Mouse (Mus musculus) embryonic stem cell, embryonic (primary cell): ENCODE results near the gene Hist1h3b.

Source experiments
- CTCF ChIA-PET, 4 experiments: fragments of 300-600 bp in 2 of 4; fragments of 350-600 bp in 2 of 4; sonication (Branson Sonifier 250); formaldehyde crosslinking; loops; one replicate each; lab custom pipeline; 2022; ENCODE audit warnings: inconsistent platforms in 2 of 4; lab: Charles Lee
- POLR2A ChIA-PET, 4 experiments: fragments of 300-600 bp in 2 of 4; fragments of 350-600 bp in 2 of 4; sonication (Branson Sonifier 250); formaldehyde crosslinking; loops; one replicate each; lab custom pipeline; 2022; ENCODE audit warnings: antibody characterized with exemption in 4 of 4, inconsistent platforms in 1 of 4; lab: Charles Lee

Gene Hist1h3b

DNA sequence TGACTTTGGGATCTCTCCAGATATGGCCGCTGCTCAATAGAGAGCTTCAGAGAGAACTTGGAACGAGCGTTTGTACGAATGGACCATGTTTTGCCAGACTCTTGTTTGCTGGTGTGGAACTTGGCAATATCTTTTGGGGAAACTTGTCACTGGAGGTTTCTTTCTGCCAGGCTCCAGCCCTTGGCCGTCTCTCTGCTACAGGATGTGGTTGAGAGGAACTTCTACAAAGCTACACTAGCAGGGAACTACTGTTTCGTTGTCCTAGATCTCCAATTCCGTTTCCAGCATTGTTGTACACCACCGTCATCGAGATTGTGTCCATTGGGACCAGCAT is 22.9 kb upstream of the Hist1h3b start:
- ChIA-PET CTCF (interaction anchor here in 3 of 4 experiments (0.6 to 1.2 kb wide), 4 partner anchors 11 to 353 kb away, joined by 3 to 7 read pairs (median 4); no protein-coding TSS in a partner anchor), POLR2A (interaction anchor here in 3 of 4 experiments (0.6 to 39.0 kb wide), 18 partner anchors 9 to 1686 kb away, joined by 3 to 2331 read pairs (median 19); partner anchors contain the start of genes Hist1h1c (in 3 of the 3), Hist1h4c (in 3 of the 3), Hist1h1a (in 2 of the 3) and Hist1h2ab (in 2 of the 3))

DNA sequence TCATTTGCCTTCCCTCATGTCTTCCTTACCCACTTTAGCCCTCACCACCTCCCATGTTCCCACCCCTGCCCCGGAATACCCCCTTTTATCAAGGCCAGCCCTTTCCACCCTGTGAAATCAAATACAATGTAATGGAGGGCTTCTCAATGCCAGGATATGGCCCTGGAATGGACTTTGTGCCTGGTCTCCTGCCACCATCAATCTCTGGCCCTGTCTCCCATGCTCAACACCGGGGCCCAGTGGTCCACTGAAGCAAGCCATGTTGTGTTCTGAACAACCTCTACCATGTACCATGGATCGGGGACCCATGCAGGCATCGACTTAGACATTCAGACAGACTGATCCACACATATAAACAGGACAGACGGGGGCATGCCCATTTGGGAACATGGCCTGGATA is 22.4 kb upstream of the Hist1h3b start:
- CTCF ChIA-PET, result interaction anchor here in 2 of 4 experiments (0.9 to 1.3 kb wide), 4 partner anchors 10 to 30 kb away, joined by 3 to 4 read pairs (median 3); no protein-coding TSS in a partner anchor
- POLR2A ChIA-PET, result interaction anchor here in 3 of 4 experiments (0.6 to 39.0 kb wide), 18 partner anchors 9 to 1686 kb away, joined by 3 to 2331 read pairs (median 19); partner anchors contain the start of genes Hist1h1c (in 3 of the 3), Hist1h4c (in 3 of the 3), Hist1h1a (in 2 of the 3) and Hist1h2ab (in 2 of the 3)

DNA sequence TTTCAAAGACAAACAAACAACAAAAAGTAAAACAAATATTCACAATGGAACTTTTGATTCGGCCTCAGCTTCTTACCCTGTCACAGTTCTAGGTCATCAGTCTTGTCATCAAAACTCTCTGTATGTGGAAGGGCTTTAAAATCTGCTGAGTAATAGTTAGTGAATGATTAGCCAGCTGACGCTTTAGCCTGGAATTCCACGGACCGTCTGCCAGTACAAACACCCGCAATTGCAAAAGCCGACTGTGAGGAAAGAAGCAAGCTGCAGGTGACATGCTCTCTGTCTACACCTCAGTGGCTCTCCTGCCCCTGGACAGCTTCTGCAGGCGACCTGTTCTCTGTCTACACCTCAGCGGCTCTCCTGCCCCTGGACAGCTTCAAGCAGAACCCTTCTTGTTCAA is 21.6 kb upstream of the Hist1h3b start:
- ChIA-PET POLR2A (interaction anchor here in 3 of 4 experiments (1.0 to 39.0 kb wide), 11 partner anchors 8 to 49 kb away, joined by 3 to 2331 read pairs (median 32); partner anchors contain the start of genes Hist1h4c (in 3 of the 3), Hist1h1a (in 2 of the 3), Hist1h1c (in 2 of the 3) and Hist1h2ab (in 2 of the 3)), CTCF (interaction anchor here in 3 of 4 experiments (0.6 to 1.3 kb wide), 3 partner anchors 18 to 31 kb away, joined by 3 to 4 read pairs (median 3); no protein-coding TSS in a partner anchor)

DNA sequence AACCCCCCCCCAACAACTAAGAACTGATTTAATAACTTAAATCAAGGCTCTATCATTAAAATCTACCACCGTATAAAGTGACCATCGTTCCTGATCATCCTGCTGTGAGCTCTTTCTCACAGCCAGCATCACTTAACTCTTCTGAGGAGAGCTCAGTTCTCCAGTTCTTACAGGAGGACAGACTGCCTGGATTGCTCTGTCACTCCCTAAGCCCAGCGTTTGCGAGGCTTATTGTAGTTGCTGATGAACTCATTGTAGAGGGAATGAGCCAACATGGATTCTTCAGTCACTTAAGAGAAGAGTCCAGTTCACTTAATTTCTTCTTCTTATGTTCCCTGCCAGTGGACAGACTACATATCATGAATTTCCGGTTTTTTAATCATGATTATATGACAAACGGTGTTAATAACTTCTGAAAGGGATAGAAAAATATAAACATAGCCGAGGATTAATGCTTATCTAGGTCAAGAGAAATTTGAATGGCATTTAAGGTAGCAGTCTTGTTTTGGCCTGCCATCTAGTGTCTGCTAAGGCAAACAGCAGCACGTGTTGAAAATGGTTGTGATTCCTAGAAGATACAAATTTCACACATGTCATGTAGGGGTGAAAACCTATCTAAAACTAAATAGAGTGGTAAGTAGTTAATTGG is 19.8 kb upstream of the Hist1h3b start:
- CTCF ChIA-PET, result interaction anchor here in 2 of 4 experiments (0.6 to 1.3 kb wide), 6 partner anchors 27 to 523 kb away, joined by 3 to 6 read pairs (median 4); no protein-coding TSS in a partner anchor
- POLR2A ChIA-PET, result interaction anchor here (0.5 to 39.0 kb wide), 15 partner anchors 16 to 470 kb away, joined by 3 to 2331 read pairs (median 4); partner anchors contain the start of genes Hist1h3b (in 3 of the 4), Hist1h4c (in 3 of the 4), Hist1h1a (in 2 of the 4) and Hist1h2ab (in 2 of the 4)

DNA sequence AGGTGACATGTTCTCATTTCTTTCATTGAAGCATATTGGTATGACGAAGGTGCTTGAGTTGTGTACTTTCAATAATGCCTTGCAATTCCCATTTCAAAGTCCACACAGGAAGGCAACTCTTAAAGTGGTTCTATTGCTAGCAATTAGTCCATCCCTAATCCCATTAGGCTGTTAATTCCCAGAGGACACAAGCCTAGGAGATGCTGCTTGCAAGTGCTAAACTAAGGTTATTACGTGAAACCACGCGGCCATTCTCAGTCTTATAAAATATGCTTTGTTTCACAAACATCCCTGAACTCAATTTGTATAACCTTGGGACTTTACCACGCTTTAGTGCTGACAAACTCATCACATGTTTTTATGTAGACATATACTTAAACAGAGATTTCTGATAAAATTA is 15.0 kb upstream of the Hist1h3b start:
- CTCF ChIA-PET, result interaction anchor here in 1 of 4 experiments (1.0 to 2.1 kb wide), 2 partner anchors 15 to 39 kb away, joined by 4 to 5 read pairs; partner anchors contain the start of genes Hist1h3b and Hist1h4c

DNA sequence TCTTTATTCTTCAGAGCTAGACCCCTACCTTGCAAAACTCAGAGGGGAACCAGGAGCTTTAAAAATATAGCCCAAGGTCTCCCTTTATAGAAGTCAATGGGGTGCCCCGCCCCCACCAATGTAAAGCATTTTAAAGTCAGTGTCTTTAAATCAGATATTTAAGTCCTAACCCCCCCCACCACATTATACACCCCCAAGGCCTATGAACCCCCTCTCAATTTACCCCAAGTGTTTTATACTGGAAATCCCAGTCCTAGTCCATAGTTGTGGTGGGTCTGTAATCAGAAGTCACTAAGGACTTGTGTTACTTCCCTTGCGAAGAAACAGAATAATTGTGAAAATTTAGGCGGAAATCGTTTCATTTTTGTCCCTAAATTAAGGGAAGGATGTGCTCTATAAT is 14.0 kb upstream of the Hist1h3b start:
- ChIA-PET POLR2A (interaction anchor here (0.5 to 44.4 kb wide), 88 partner anchors 4 to 1702 kb away, joined by 3 to 2331 read pairs (median 10); partner anchors contain the start of genes Hist1h1a (in 4 of the 4), Hist1h2ab (in 4 of the 4), Hist1h2bc (in 4 of the 4) and Hist1h2be (in 4 of the 4)), CTCF (interaction anchor here in 2 of 4 experiments (0.6 to 3.0 kb wide), 5 partner anchors 14 to 41 kb away, joined by 3 to 11 read pairs (median 4); partner anchors contain the start of genes Hist1h2ab (in 1 of the 2), Hist1h3b (in 1 of the 2) and Hist1h4c (in 1 of the 2))

More for the DNA sequence above, 15.0 kb upstream of the Hist1h3b start:
- POLR2A ChIA-PET, result interaction anchor here (0.8 to 44.4 kb wide), 32 partner anchors 5 to 1694 kb away, joined by 3 to 2331 read pairs (median 31); partner anchors contain the start of genes Hist1h4c (in 4 of the 4), Hist1h1a (in 3 of the 4), Hist1h2ac (in 3 of the 4) and Hist1h2ae (in 3 of the 4)

DNA sequence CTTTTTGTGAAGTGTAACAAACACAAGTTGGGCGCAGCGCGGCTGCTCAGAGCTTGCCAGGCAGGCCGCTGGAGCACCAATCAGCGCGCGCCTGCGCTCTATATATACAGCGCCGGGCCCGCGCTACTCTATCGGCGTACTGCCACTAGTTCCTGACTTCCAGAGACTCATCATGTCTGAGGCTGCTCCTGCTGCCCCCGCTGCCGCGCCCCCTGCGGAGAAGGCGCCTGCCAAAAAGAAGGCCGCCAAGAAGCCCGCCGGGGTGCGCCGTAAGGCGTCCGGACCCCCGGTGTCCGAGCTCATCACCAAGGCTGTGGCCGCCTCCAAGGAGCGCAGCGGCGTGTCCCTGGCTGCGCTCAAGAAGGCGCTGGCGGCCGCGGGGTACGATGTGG is 13.4 kb upstream of the Hist1h3b start, which contains the start of gene Hist1h1c:
Gene Hist1h1c (plus strand): TSS at position 132 of the 392 bp plus-strand sequence.
- CTCF ChIA-PET, result interaction anchor here in 2 of 4 experiments (1.1 to 3.0 kb wide), 3 partner anchors 13 to 42 kb away, joined by 3 to 11 read pairs (median 3); partner anchors contain the start of genes Hist1h2ab (in 1 of the 2) and Hist1h3b (in 1 of the 2)
- POLR2A ChIA-PET, result interaction anchor here (0.6 to 44.4 kb wide), 108 partner anchors 3 to 1985 kb away, joined by 3 to 2331 read pairs (median 6); partner anchors contain the start of genes Hist1h1a (in 4 of the 4), Hist1h2ab (in 4 of the 4), Hist1h2bc (in 4 of the 4) and Hist1h2be (in 4 of the 4)

DNA sequence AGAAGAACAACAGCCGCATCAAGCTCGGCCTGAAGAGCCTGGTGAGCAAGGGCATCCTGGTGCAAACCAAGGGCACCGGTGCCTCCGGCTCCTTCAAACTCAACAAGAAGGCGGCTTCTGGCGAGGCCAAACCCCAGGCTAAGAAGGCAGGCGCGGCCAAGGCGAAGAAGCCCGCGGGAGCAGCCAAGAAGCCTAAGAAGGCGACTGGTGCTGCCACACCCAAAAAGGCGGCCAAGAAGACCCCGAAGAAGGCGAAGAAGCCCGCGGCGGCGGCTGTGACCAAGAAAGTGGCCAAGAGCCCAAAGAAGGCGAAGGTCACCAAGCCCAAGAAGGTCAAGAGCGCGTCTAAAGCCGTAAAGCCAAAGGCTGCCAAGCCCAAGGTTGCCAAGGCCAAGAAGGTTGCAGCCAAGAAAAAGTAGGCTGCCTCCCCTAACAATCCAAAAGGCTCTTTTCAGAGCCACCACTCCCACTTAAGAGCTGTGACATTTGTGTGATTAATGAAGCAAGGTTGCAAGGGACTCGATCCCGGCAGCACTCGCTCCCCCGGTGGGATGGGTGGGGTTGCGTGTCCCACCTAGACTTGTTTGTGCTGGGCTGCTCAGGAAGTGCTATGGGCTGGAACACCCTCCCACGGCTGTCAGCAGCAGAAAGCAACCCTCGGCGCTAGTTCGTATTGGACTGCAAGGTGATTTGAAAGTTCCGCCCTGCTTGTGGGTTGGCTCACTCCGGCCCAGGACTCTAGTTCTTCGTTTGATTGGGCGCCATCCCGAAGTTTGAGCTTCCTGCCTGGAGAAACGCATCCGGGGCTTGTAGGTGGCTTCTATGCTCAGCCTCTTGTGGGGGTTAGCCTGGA is 12.8 kb upstream of the Hist1h3b start:
- POLR2A ChIA-PET, result interaction anchor here (0.5 to 44.4 kb wide), 138 partner anchors 3 to 1986 kb away, joined by 3 to 2331 read pairs (median 5); partner anchors contain the start of genes Hist1h1a (in 4 of the 4), Hist1h2ab (in 4 of the 4), Hist1h2bc (in 4 of the 4) and Hist1h2be (in 4 of the 4)

DNA sequence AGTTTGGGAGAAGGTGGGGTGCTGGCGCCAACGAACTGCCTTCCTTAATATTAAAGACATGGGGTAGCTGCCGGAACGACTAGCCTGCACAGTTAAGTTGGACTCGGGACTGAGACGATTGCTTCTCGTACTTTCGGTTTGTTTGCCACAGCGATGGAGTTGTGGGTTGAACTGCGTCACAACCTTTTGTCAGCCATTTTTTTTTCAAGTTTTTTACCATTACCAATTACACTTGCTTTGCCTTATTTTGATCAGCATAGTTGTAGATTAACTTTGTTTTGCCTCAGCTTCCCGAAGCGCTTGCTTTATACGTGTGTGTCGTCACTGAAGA is 12.2 kb upstream of the Hist1h3b start:
- ChIA-PET POLR2A (interaction anchor here (0.5 to 44.4 kb wide), 114 partner anchors 2 to 1986 kb away, joined by 3 to 2331 read pairs (median 6); partner anchors contain the start of genes Hist1h1a (in 4 of the 4), Hist1h2ab (in 4 of the 4), Hist1h2bc (in 4 of the 4) and Hist1h2be (in 4 of the 4)), CTCF (interaction anchor here in 2 of 4 experiments (1.0 to 3.0 kb wide), 4 partner anchors 10 to 43 kb away, joined by 3 to 11 read pairs (median 3); partner anchors contain the start of genes Hist1h2ab (in 1 of the 2), Hist1h3b (in 1 of the 2) and Hist1h4c (in 1 of the 2))

More for the DNA sequence above, 12.8 kb upstream of the Hist1h3b start:
- CTCF ChIA-PET, result interaction anchor here in 2 of 4 experiments (1.0 to 3.0 kb wide), 5 partner anchors 10 to 42 kb away, joined by 3 to 11 read pairs (median 3); partner anchors contain the start of genes Hist1h2ab (in 1 of the 2), Hist1h3b (in 1 of the 2) and Hist1h4c (in 1 of the 2)

DNA sequence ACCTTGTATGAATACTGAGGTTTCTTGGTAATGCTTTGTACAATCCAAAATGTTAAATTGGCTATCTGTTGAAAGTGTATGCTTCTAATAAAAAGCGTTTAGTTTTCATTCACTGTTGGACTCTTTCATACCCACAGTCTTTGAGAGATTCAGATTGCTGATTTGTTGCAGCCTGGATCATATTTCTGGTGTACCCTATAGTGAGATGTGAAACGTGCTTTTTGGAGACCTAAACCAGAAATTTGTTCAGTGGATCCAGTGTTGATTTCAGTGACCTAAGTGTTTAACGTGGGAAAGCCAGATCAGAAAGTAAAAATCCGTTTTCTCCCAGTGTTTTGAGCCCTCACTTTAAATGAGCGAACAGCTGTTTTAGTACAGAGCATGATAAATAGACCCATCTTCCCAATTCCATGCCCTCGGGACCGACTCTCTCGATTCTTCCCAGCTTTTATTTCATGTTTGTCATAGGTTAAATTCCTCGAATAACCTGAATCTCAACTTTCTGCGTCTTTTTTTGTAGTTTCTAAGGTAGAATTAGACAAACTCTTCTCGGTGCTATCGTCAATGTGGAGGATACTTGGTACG is 11.7 kb upstream of the Hist1h3b start:
- ChIA-PET POLR2A (interaction anchor here (0.5 to 44.4 kb wide), 100 partner anchors 2 to 1987 kb away, joined by 3 to 2331 read pairs (median 7); partner anchors contain the start of genes Hist1h1a (in 4 of the 4), Hist1h2ac (in 4 of the 4), Hist1h2bc (in 4 of the 4) and Hist1h3a (in 4 of the 4)), CTCF (interaction anchor here in 2 of 4 experiments (1.0 to 3.0 kb wide), 4 partner anchors 11 to 43 kb away, joined by 3 to 11 read pairs (median 3); partner anchors contain the start of genes Hist1h2ab (in 1 of the 2), Hist1h3b (in 1 of the 2) and Hist1h4c (in 1 of the 2))

DNA sequence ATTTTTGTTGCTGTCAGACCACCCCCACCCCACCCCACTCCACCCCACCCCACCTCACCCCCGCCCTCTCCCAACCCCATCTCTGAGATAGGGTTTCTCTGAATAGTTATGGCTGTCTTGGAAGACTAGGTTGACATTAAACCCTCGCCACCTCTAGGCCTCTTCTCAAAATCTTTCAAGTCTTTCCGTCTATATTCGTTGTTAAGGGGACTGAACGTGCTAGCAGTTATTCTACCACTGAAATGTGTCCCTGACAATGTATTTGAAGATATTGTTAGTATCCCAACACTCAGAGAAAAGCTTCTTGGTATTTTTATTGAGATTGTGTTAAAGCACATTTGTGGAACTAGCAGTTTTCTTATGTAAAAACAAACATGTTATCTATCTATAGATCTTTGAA is 11.2 kb upstream of the Hist1h3b start:
- ChIA-PET CTCF (interaction anchor here in 1 of 4 experiments (3.0 kb wide), 1 partner anchor 11 kb away, joined by 11 read pairs; the partner anchor contains the start of genes Hist1h2ab and Hist1h3b), POLR2A (interaction anchor here (1.1 to 44.4 kb wide), 32 partner anchors 1 to 541 kb away, joined by 3 to 2331 read pairs (median 48); partner anchors contain the start of genes Hist1h1a (in 4 of the 4), Hist1h2ac (in 4 of the 4), Hist1h2bc (in 4 of the 4) and Hist1h3a (in 4 of the 4))

DNA sequence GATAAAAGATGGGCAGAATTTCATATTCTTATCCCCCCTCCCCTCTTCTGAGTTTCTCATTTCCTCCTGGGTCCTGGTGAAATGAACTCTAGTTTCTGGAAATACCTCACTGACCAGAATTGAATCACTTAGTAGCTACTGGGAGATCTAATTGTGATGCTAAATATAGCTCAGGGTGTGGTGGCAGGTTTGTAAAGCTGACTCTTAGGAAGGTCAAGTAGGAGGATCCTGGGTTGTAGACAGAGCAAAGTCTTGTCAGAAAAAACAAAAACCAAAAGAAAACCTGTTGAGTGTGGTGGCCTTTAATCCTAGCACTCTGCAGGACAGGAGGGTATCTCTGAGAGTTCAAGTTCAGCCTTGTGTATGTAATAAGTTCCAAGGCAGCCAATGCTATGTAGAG is 10.1 kb upstream of the Hist1h3b start:
- POLR2A ChIA-PET, result interaction anchor here (0.6 to 44.4 kb wide), 75 partner anchors 0 to 1699 kb away, joined by 3 to 2331 read pairs (median 5); partner anchors contain the start of genes Hist1h1a (in 4 of the 4), Hist1h2ab (in 4 of the 4), Hist1h3a (in 4 of the 4) and Hist1h3b (in 4 of the 4)
- CTCF ChIA-PET, result interaction anchor here in 1 of 4 experiments (0.6 to 1.0 kb wide), 3 partner anchors 18 to 1855 kb away, joined by 3 to 4 read pairs (median 3); partner anchors contain the start of gene Hist1h4c

DNA sequence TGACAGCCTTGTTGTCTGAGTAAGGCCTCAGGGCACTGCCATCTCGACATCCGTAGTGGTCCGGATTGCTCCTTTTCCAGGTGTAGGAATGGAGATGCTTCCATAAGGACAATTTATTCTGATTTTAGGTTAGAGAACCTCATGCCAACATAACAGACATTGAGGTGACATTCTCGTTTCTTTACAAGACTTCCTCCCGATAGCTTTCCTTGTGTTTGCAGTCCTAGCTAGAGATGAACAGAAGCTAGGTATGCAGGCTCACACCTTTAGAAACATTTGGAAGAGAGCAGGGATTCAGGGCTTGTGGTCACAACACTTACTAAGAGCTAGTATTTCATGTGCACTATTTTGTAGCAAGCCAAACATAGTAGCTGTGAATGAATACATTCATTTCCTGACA is 8.9 kb upstream of the Hist1h3b start:
- ChIA-PET POLR2A (interaction anchor here (0.6 to 44.4 kb wide), 50 partner anchors 1 to 1956 kb away, joined by 3 to 2331 read pairs (median 12); partner anchors contain the start of genes Hist1h1a (in 4 of the 4), Hist1h2ab (in 4 of the 4), Hist1h3a (in 4 of the 4) and Hist1h3b (in 4 of the 4)), CTCF (interaction anchor here in 1 of 4 experiments (1.1 kb wide), 1 partner anchor 42 kb away, joined by 7 read pairs; no protein-coding TSS in a partner anchor)

DNA sequence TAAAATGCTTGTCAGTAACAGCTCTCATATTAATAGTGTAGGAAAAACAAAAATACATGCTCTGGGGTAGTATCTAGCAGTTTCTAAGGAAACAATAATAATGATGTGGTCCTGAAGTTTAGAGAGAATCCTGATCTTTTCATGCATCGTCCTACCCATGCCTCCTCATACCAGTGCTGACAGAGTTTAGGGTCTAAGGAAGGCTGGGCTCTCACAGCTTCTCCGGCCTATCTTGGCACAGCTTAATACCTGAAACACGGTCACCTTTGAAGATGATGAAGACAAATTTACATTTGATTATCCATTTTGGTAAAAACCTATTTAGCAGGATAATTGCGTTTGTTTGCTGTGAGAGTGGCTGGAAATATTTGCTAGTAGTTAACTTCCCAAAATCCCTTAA is 8.1 kb upstream of the Hist1h3b start:
- ChIA-PET POLR2A (interaction anchor here (0.6 to 44.4 kb wide), 50 partner anchors 2 to 1957 kb away, joined by 3 to 2331 read pairs (median 8); partner anchors contain the start of genes Hist1h3a (in 4 of the 4), Hist1h4a (in 4 of the 4), Hist1h4b (in 4 of the 4) and Hist1h1a (in 3 of the 4)), CTCF (interaction anchor here in 1 of 4 experiments (1.1 kb wide), 1 partner anchor 42 kb away, joined by 7 read pairs; no protein-coding TSS in a partner anchor)
